Mouse (Mus musculus) neural tube, embryonic 12.5 days (tissue): ENCODE data around the gene Chic2. TPM values are rescaled to one million over a fixed set of nuclear protein-coding genes. Genes with fewer than 3 reads are reported as not detected.

Experiments
- ATAC-seq: fragments of 200-750 bp; cut with Nextera tagmentation; 2 replicates; pipeline ENCODE4 v1.8.0; 2017; ENCODE audit warnings: low read depth, mild to moderate bottlenecking, moderate TSS enrichment, moderate library complexity; ENCODE audit not compliant: low FRiP score
- H3K27ac ChIP-seq: fragments of 300-500 bp; sonication (generic); 2 replicates; pipeline ENCODE4 v1.5.1; 2016
- H3K27me3 ChIP-seq: fragments of 300-500 bp; sonication (generic); replicated peaks from 2 replicates; pipeline ENCODE4 v1.6.1; 2016; ENCODE audit warnings: mild to moderate bottlenecking
- H3K36me3 ChIP-seq: fragments of 300-500 bp; sonication (generic); 2 replicates; pipeline ENCODE4 v1.6.1; 2016; ENCODE audit warnings: mild to moderate bottlenecking
- H3K4me1 ChIP-seq: fragments of 300-500 bp; sonication (generic); 2 replicates; pipeline ENCODE4 v1.6.1; 2016
- H3K4me2 ChIP-seq: fragments of 300-500 bp; sonication (generic); replicated peaks from 2 replicates; pipeline ENCODE4 v1.6.1; 2016; ENCODE audit warnings: mild to moderate bottlenecking
- H3K4me3 ChIP-seq: fragments of 300-500 bp; sonication (generic); 2 replicates; pipeline ENCODE4 v1.5.1; 2016
- H3K9ac ChIP-seq: fragments of 300-500 bp; sonication (generic); 2 replicates; pipeline ENCODE4 v1.6.1; 2016; ENCODE audit warnings: mild to moderate bottlenecking
- H3K9me3 ChIP-seq: fragments of 300-500 bp; sonication (generic); 2 replicates; pipeline ENCODE4 v1.6.1; 2016; ENCODE audit warnings: mild to moderate bottlenecking
- WGBS: fragments of 180-500 bp; shearing (Covaris S2); methylation state at CpG from one replicate; pipeline ENCODE4 v1.1.7; 2016; 5-methylcytosine and 5-hydroxymethylcytosine counted together
- polyA plus RNA-seq: library from polyadenylated mRNA; unstranded; fragments of >200 nt; fragmentation: Nextera tagmentation; extraction: Ambion mirVana; gene quantifications from 2 replicates; pipeline ENCODE4 v1.2.1, GENCODE M21; 2016

Chic2 gene
- polyA plus RNA-seq, 1 experiment from 2014 or later = 53.6 TPM

DNA sequence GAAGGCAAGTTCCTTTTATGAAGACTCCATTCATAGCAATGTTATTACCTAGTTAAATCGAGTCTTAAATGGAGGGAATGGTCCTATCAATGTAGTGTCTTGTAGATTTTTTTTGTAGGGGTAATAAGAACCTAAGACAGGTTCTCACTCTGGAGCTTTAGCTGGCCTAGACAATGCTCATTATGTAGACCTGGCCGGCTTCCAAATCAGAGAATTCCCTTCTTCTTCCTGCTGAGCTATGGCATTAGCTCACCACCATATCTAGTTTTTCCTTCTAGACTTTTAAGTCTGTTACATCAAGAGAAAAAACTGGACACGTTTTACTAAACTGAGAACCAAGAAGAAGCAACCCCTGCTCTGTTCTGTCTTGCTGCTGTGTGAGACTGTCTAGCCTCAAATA lies 42.5 kb downstream of the Chic2 start:
- Histone ChIP-seq H3K4me2 (no peak overlapping the region), H3K4me1 (no peaks in the 10 kb centered on the region), H3K36me3 (0 out of 2 replicates have a peak, but pooled peaks cover 3% of the 10 kb centered on the region), H3K27ac (no peak overlapping the region), H3K9me3 (no peaks in the 10 kb centered on the region), H3K4me3 (no peak overlapping the region), H3K27me3 (peaks cover 11% of the 10 kb centered on the region), H3K9ac (no peak overlapping the region)
- no peak for ATAC-seq
- WGBS = 91% methylated on average over 3 of the region's 3 CpGs

DNA sequence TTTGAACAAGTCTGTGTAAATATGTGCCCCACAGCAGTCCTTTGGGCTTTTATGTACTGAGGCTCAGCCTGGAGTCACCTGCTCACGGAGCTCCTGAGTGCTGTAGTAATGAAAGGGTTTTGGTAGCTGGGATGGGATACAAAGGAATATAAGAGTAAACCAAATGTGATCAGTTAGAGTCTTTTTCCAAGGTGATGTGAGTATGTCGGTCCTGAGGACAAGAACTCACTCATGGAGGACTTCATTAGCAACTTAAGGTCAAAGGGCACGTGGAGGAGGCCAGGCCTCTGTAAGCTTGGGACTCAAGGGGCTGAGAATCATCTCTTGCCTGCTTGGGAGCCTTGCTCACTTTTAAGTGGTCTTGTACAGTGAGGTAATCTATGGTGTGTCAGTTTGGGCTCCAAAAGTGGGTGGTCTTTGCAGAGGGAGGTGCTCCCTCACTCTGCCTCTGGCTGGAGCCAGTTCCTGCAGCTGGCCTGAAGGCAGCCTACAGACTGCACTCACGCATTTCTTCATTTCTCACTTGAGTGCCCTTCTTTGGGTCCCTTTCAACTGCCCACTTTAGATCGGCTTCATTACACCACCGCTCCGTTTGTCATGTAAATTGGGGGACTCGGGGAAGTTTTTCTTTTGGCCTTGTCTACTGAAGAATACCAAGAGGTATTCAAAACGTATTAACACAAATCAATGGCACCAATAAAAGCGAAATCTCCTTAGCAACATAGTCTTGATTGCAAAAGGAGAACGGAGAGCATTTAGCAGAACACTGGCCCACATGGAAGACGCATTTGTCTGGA lies 45.7 kb downstream of the Chic2 start:
- H3K27me3 ChIP-seq = peaks cover 7% of the 10 kb centered on the region
- 0 out of 2 replicates have a peak, but pooled peaks cover 12% of the 10 kb centered on the region for H3K36me3 ChIP-seq
- peak; percentile 93 for ATAC-seq
- no peaks in the 10 kb centered on the region for H3K9me3 ChIP-seq
- H3K4me3 ChIP-seq = no peak overlapping the region
- no peak overlapping the region for H3K9ac ChIP-seq
- 25% methylated on average over 12 of the region's 12 CpGs for WGBS
- H3K27ac ChIP-seq = no peak overlapping the region
- H3K4me2 ChIP-seq = no peak overlapping the region
- H3K4me1 ChIP-seq = no peaks in the 10 kb centered on the region

DNA sequence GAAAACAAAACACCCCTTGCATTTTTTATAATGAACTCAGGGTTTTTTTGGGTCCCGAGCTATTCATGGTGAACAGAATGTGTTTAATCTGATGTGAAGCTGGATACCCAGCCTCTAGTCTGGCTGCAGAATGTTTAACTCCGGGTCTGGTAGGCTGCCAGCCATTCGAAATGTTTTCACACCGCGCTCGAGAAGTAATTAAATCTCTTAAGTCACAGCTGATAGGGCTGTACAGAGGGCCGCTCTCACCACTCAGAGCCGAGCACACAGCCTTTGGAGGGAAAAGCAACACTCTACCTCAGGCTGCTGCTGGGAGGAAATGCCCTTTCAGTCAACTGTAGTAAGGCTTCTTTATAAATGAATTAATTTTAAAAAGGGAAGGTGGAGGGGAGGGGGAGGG lies 49.6 kb downstream of the Chic2 start:
- no peaks in the 10 kb centered on the region; the same call in 1 of the 2 replicates for H3K27me3 ChIP-seq
- H3K27ac ChIP-seq = no peak overlapping the region
- H3K9me3 ChIP-seq = peaks cover 20% of the 10 kb centered on the region
- ATAC-seq = no peak
- H3K4me3 ChIP-seq = no peak overlapping the region
- peaks cover 23% of the 10 kb centered on the region; the same call in 1 of the 2 replicates for H3K36me3 ChIP-seq
- no peak overlapping the region for H3K9ac ChIP-seq
- H3K4me2 ChIP-seq = no peak overlapping the region
- WGBS = 81% methylated on average over 8 of the region's 8 CpGs
- no peaks in the 10 kb centered on the region for H3K4me1 ChIP-seq

DNA sequence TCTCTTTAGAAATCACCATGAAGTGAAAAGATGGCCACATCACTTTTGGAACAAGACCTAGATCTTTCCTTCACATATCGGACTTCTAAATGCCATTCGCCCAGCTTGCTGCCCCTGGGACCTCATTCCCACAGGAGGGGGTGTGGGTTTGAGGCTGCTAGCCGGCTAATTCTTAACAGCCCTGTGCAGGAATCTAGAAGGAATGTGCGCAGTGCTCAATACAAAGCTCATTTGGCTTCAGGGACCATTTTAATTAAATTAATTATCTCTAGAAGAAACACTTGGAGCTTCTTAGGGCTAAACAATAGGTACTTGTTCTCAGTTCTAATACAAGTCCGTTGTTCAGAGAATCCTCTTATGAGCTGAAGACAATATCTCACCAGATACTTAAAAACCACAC lies 60.5 kb downstream of the Chic2 start:
- no peak overlapping the region for H3K4me3 ChIP-seq
- no peak overlapping the region for H3K9ac ChIP-seq
- H3K27me3 ChIP-seq = peaks cover 10% of the 10 kb centered on the region; the same call in 1 of the 2 replicates
- no peak for ATAC-seq
- no peaks in the 10 kb centered on the region for H3K9me3 ChIP-seq
- no peak overlapping the region for H3K27ac ChIP-seq
- H3K36me3 ChIP-seq = no peaks in the 10 kb centered on the region
- WGBS = 34% methylated on average over 5 of the region's 5 CpGs
- no peak overlapping the region for H3K4me2 ChIP-seq
- H3K4me1 ChIP-seq = peaks cover 16% of the 10 kb centered on the region

DNA sequence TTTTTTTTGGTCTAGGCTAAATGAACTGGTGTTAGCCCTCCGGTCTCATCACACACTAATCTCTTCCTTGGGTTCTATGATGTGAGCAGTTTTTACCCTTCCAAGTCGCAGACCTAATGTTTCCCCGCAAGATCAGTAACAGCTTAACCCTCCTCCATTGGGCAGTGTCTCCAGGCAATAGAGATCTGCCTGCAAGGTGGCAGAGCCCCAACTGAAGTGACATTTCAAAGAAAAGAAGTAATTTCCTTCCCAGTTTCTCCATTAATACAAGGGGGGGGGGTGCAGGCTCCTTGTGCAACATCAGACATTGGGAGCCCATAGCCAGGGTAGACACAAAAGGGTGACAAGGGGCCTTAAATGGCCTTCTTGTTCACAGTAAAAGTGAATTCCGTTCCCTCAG lies 64.0 kb downstream of the Chic2 start:
- WGBS = 50% methylated on average over 4 of the region's 4 CpGs
- H3K4me2 ChIP-seq = no peak overlapping the region
- no peak for ATAC-seq
- H3K9ac ChIP-seq = no peak overlapping the region
- H3K9me3 ChIP-seq = no peaks in the 10 kb centered on the region
- peaks cover 17% of the 10 kb centered on the region for H3K4me1 ChIP-seq
- peaks cover 32% of the 10 kb centered on the region; the same call in 1 of the 2 replicates for H3K27me3 ChIP-seq
- no peaks in the 10 kb centered on the region for H3K36me3 ChIP-seq
- H3K4me3 ChIP-seq = no peak overlapping the region
- H3K27ac ChIP-seq = no peak overlapping the region

DNA sequence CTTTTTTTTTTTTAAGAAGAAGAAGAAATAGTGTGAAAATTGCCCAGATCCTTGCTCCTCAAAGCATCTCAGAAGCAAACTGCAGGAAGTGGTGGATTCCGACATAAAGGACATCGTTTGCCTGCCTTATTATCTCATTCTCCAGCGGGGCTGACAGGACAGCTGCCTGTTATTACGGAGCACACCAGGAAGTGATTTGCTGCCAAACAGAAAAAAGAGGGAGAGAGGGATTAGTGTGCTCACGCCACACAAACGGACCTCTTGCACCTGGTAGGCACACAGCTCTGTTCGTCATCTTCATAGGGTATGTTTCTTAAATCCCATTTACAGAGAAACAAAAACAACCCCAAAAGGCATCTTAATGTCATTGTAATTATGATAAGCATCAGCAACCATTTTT lies 64.4 kb downstream of the Chic2 start:
- no peak overlapping the region for H3K9ac ChIP-seq
- 7% methylated on average over 7 of the region's 7 CpGs for WGBS
- no peak for ATAC-seq
- H3K4me2 ChIP-seq = peak overlapping the region; percentile 27; the same call in 1 of the 2 replicates
- H3K9me3 ChIP-seq = no peaks in the 10 kb centered on the region
- H3K27ac ChIP-seq = no peak overlapping the region
- H3K4me1 ChIP-seq = peaks cover 17% of the 10 kb centered on the region
- H3K4me3 ChIP-seq = no peak overlapping the region
- H3K27me3 ChIP-seq = peaks cover 33% of the 10 kb centered on the region; the same call in 1 of the 2 replicates
- no peaks in the 10 kb centered on the region for H3K36me3 ChIP-seq

DNA sequence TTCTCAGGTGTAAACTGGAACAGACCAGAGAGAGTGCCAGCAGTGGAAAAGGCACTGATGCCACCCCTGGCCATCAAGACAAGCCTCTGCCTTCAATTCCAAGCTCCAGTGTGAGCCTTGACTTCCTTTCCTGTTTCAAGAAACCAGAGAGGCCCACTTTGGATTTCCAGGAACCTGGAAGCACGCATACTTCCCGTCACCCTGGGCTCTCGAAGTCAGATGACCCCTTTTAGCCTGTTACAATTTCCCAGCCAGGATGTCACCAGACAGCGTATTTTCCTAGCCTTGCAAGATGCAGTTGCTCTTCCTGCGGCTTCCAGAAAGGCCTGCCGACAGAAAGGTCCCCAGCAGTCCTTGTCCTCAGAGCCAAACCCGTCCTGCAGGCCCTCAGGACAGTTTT lies 65.0 kb downstream of the Chic2 start:
- peaks cover 33% of the 10 kb centered on the region; the same call in 1 of the 2 replicates for H3K27me3 ChIP-seq
- H3K9ac ChIP-seq = no peak overlapping the region
- no peak overlapping the region for H3K27ac ChIP-seq
- H3K9me3 ChIP-seq = no peaks in the 10 kb centered on the region
- 41% methylated on average over 7 of the region's 7 CpGs for WGBS
- H3K36me3 ChIP-seq = no peaks in the 10 kb centered on the region
- ATAC-seq = no peak
- H3K4me1 ChIP-seq = peaks cover 21% of the 10 kb centered on the region
- H3K4me2 ChIP-seq = peak overlapping the region; percentile 27; the same call in 1 of the 2 replicates
- H3K4me3 ChIP-seq = no peak overlapping the region

DNA sequence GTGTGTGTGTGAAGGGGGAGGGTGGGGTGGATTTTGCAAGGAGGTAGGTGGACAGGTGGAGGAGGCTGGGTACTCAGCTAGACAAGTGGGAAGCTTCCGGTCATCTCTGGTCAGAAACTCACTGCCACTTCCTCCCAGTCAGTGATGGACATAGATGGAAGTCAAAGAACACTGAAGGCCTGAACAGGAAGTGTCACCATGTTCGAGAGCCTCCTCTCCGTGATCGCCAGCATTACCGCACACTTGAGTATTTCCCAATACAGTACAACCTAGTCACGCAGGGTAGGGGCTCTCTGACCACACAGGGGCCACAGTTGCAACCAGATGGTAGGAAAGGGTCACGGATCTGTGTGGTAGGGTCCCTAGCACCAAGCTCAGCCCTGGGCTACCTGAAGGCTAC lies 69.1 kb downstream of the Chic2 start:
- H3K36me3 ChIP-seq = no peaks in the 10 kb centered on the region
- peaks cover 30% of the 10 kb centered on the region; the same call in 1 of the 2 replicates for H3K27me3 ChIP-seq
- H3K9ac ChIP-seq = no peak overlapping the region
- no peak overlapping the region for H3K4me2 ChIP-seq
- H3K27ac ChIP-seq = no peak overlapping the region
- peaks cover 18% of the 10 kb centered on the region for H3K4me1 ChIP-seq
- ATAC-seq = no peak; the same call in 1 of the 2 replicates
- H3K4me3 ChIP-seq = no peak overlapping the region
- H3K9me3 ChIP-seq = no peaks in the 10 kb centered on the region
- 94% methylated on average over 7 of the region's 7 CpGs for WGBS

DNA sequence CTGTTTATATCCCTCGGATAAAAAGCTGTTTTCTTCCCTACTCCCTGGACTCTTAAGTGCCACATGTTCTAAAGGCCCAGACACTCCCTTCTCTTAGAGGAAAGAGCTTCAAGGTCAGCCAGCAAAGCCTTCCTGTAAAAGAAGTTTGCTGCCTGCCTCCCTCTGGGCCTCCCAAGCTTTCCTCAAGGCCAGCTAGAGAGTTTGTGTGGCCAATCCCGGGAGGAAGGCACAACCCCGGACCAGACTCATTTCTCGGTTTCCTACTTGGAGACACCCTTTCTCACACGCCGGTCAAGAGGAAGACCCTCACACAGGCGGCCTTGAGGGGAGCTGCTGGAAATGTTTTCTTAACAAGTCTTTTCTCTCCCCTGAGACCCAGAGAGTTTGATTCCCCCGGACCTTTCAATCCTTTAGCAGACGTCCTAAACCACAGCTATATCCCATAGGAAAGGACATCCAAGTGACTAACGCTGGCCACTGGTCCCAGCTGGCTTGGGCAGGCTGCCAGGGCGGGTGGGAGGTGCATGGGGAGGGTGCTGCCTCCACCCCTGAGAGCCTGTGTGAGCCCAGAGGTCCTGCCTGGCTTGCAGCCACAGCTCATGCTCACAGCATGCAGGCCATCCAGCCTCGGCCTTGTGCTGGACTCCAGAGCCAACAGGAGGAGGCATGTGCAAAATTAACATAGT lies 69.7 kb downstream of the Chic2 start:
- H3K36me3 ChIP-seq = no peaks in the 10 kb centered on the region
- H3K4me3 ChIP-seq = no peak overlapping the region
- no peaks in the 10 kb centered on the region for H3K9me3 ChIP-seq
- no peak overlapping the region for H3K9ac ChIP-seq
- no peak overlapping the region for H3K27ac ChIP-seq
- peak; percentile 45; the same call in 1 of the 2 replicates for ATAC-seq
- 55% methylated on average over 12 of the region's 12 CpGs for WGBS
- H3K4me2 ChIP-seq = no peak overlapping the region
- H3K4me1 ChIP-seq = peaks cover 18% of the 10 kb centered on the region
- peaks cover 30% of the 10 kb centered on the region; the same call in 1 of the 2 replicates for H3K27me3 ChIP-seq

DNA sequence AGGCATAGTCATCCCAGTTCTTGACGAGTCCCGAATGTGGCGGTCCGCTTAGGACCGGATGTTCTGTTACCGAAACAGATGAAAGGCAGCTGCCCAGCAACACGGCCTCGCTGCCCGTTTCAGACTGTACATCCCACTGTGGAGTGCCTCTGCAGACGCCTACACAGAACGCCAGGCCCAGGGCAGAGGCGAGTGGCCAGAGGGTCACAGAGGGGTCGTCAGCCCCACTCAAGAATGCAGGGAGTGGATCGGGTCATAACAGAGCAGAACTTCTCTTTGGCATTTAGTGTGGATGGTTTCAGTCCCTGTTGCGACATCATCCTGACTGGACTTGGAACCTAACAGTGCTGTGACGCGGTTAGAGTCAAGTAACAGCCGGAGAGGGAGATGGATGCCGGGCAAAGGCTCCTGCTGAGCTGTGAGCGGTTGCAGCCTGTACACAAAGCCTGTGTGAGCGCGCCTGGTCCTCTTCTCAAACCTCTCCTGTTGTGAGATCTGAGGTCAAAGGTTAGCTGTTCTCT lies 70.5 kb downstream of the Chic2 start:
- Histone ChIP-seq H3K4me3 (no peak overlapping the region), H3K9ac (no peak overlapping the region), H3K27ac (no peak overlapping the region), H3K4me2 (no peak overlapping the region), H3K36me3 (no peaks in the 10 kb centered on the region), H3K27me3 (peaks cover 26% of the 10 kb centered on the region; the same call in 1 of the 2 replicates), H3K4me1 (peaks cover 10% of the 10 kb centered on the region), H3K9me3 (no peaks in the 10 kb centered on the region)
- ATAC-seq = 0 out of 2 replicates have a peak, but pooled peaks have one; percentile 37
- WGBS = 47% methylated on average over 22 of the region's 22 CpGs

DNA sequence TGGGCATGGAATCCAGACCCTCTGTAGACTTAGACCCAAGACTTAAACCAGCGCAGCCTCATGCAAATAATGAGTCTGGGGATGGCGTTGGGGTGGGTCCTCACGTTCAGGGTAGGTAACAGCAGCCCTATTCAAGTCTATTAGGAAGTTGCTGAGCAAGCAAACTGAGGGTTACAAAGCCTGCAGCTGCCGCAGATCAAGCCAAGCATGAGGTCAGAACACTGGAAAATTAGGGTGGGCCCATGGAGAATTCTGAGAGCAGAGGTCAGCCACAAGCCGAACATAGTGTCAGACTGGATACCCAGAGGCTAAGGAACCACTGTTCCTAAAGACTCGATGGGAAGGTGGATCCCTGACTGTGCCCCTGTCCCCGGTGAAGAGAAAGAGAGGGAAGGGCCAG lies 73.2 kb downstream of the Chic2 start:
- no peak for ATAC-seq
- Histone ChIP-seq H3K36me3 (no peaks in the 10 kb centered on the region), H3K9me3 (no peaks in the 10 kb centered on the region), H3K4me3 (no peak overlapping the region), H3K9ac (no peak overlapping the region), H3K27ac (no peak overlapping the region), H3K4me2 (no peak overlapping the region), H3K4me1 (peaks cover 10% of the 10 kb centered on the region), H3K27me3 (0 out of 2 replicates have a peak, but pooled peaks cover 10% of the 10 kb centered on the region)
- WGBS = 63% methylated on average over 7 of the region's 7 CpGs

DNA sequence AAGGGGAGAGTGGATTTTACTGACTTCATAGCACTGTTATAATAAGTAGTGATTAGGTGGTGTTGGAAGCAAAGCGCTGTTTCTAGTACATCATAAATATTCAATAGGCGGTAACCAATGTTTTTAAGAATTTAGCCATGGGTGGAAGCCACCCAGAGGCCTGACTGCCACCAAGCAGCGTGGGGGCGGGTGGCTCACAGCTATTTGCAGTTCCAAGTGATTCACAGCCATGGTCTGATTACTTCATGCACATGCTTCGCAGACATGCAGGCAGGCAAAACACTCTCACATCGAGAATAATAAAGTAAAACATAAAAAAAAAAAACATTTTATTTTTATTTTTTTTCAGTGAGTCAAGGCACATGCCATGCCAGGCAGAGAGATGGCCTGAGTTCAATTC lies 75.2 kb downstream of the Chic2 start:
- WGBS = 90% methylated on average over 6 of the region's 6 CpGs
- no peak overlapping the region for H3K9ac ChIP-seq
- H3K27me3 ChIP-seq = peaks cover 4% of the 10 kb centered on the region; the same call in 1 of the 2 replicates
- H3K27ac ChIP-seq = no peak overlapping the region
- peaks cover 4% of the 10 kb centered on the region for H3K4me1 ChIP-seq
- no peak overlapping the region for H3K4me3 ChIP-seq
- no peaks in the 10 kb centered on the region for H3K9me3 ChIP-seq
- no peaks in the 10 kb centered on the region for H3K36me3 ChIP-seq
- no peak for ATAC-seq
- no peak overlapping the region for H3K4me2 ChIP-seq
